In genomic region chr14:36196517-36196916, GRCm38 (mm10) we compare ENCODE assay signal across 25 mouse cellular contexts.
A peak's percentile ranks its signal among the peaks of the same experiment; 100 is the strongest.
DNase-seq lines count a peak whose midpoint lies in the region; ATAC-seq lines count a peak whose summit lies in the region.
"Had no signal": no experiment of that assay in that cellular context is flagged by ENCODE, and none has a peak within 500 bp of the region (broad histone marks: within the 10 kb centered on the region; RNA-seq: fewer than 3 reads in every experiment).

No protein-coding gene starts in this region.

- no peak overlapping the region for H3K4me2 ChIP-seq in hindbrain, embryonic 11.5 days (replicated peaks; ENCODE audit: low read depth, low read length)
- no peak overlapping the region for H3K4me2 ChIP-seq in hindbrain, embryonic 16.5 days (ENCODE audit: low read length)
- no peak overlapping the region for H3K4me2 ChIP-seq in neural tube, embryonic 11.5 days (ENCODE audit: low read depth)
- no peak overlapping the region for H3K4me2 ChIP-seq in neural tube, embryonic 15.5 days
- H3K4me2 ChIP-seq: embryonic facial prominence, embryonic 13.5 days; forebrain, embryonic 12.5 days; forebrain, embryonic 15.5 days; heart, embryonic 12.5 days; heart, embryonic 15.5 days had no signal

- no peaks in the 10 kb centered on the region for H3K36me3 ChIP-seq in hindbrain, embryonic 11.5 days (ENCODE audit: control insufficient read depth, insufficient read depth, low read length)
- no peaks in the 10 kb centered on the region for H3K36me3 ChIP-seq in hindbrain, embryonic 16.5 days (ENCODE audit: control insufficient read depth, insufficient read depth, low read length)
- no peaks in the 10 kb centered on the region for H3K36me3 ChIP-seq in neural tube, embryonic 11.5 days (ENCODE audit: control insufficient read depth, insufficient read depth, low read length)
- no peaks in the 10 kb centered on the region for H3K36me3 ChIP-seq in neural tube, embryonic 15.5 days
- H3K36me3 ChIP-seq: embryonic facial prominence, embryonic 10.5 days; embryonic facial prominence, embryonic 13.5 days; forebrain, embryonic 12.5 days; forebrain, embryonic 15.5 days; heart, embryonic 12.5 days; heart, embryonic 15.5 days had no signal

- 35% methylated on average over 3 of the region's 3 CpGs for WGBS in hindbrain, embryonic 11.5 days
- WGBS in hindbrain, embryonic 16.5 days: 14% methylated on average over 3 of the region's 3 CpGs
- 38% methylated on average over 3 of the region's 3 CpGs for WGBS in neural tube, embryonic 11.5 days
- WGBS in neural tube, embryonic 15.5 days: 23% methylated on average over 3 of the region's 3 CpGs

- no peaks in the 10 kb centered on the region for H3K27me3 ChIP-seq in hindbrain, embryonic 11.5 days (ENCODE audit: control insufficient read depth, insufficient read depth, low read length)
- no peaks in the 10 kb centered on the region for H3K27me3 ChIP-seq in hindbrain, embryonic 16.5 days (replicated peaks; ENCODE audit: control insufficient read depth, insufficient read depth, low read length)
- no peaks in the 10 kb centered on the region for H3K27me3 ChIP-seq in neural tube, embryonic 11.5 days (ENCODE audit: control insufficient read depth, insufficient read depth, low read length)
- H3K27me3 ChIP-seq in neural tube, embryonic 15.5 days (replicated peaks): no peaks in the 10 kb centered on the region
- H3K27me3 ChIP-seq: embryonic facial prominence, embryonic 13.5 days; forebrain, embryonic 12.5 days; forebrain, embryonic 15.5 days; heart, embryonic 12.5 days; heart, embryonic 15.5 days had no signal

- H3K4me3 ChIP-seq in hindbrain, embryonic 11.5 days (ENCODE audit: low read depth, low read length): no peak overlapping the region
- no peak overlapping the region for H3K4me3 ChIP-seq in hindbrain, embryonic 16.5 days (ENCODE audit: low read length)
- H3K4me3 ChIP-seq in neural tube, embryonic 11.5 days (ENCODE audit: low read depth, low read length): no peak overlapping the region
- no peak overlapping the region for H3K4me3 ChIP-seq in neural tube, embryonic 15.5 days (replicated peaks)
- H3K4me3 ChIP-seq: embryonic facial prominence, embryonic 10.5 days; embryonic facial prominence, embryonic 13.5 days; erythroblast, embryonic 14.5 days; forebrain, embryonic 12.5 days; forebrain, embryonic 15.5 days; heart, embryonic 12.5 days; heart, embryonic 15.5 days had no signal

- ATAC-seq in hindbrain, embryonic 11.5 days (ENCODE audit: low FRiP score): peak; percentile 61
- ATAC-seq in hindbrain, embryonic 16.5 days: no peak
- peak; percentile 53; the same call in 1 of the 2 replicates for ATAC-seq in neural tube, embryonic 11.5 days (ENCODE audit: insufficient read depth, low FRiP score, low TSS enrichment)
- no peak for ATAC-seq in neural tube, embryonic 15.5 days (ENCODE audit: low FRiP score)
- ATAC-seq: activated CD4-positive, CD25-positive, alpha-beta regulatory T cell, adult 4 months; CD4-positive, CD25-positive, alpha-beta regulatory T cell, adult 4 months; forebrain, embryonic 15.5 days; intestine, postnatal 0 days had no signal

- no peak overlapping the region for H3K9ac ChIP-seq in hindbrain, embryonic 11.5 days (ENCODE audit: low read depth, low read length)
- H3K9ac ChIP-seq in hindbrain, embryonic 16.5 days (ENCODE audit: low read depth, low read length): no peak overlapping the region
- no peak overlapping the region for H3K9ac ChIP-seq in neural tube, embryonic 11.5 days (ENCODE audit: low read length)
- H3K9ac ChIP-seq in neural tube, embryonic 15.5 days (replicated peaks): no peak overlapping the region
- H3K9ac ChIP-seq: embryonic facial prominence, embryonic 13.5 days; forebrain, embryonic 12.5 days; forebrain, embryonic 15.5 days; heart, embryonic 12.5 days; heart, embryonic 15.5 days had no signal

- H3K27ac ChIP-seq in hindbrain, embryonic 11.5 days (ENCODE audit: low read depth, low read length): no peak overlapping the region
- no peak overlapping the region for H3K27ac ChIP-seq in hindbrain, embryonic 16.5 days (ENCODE audit: low read depth, low read length)
- H3K27ac ChIP-seq in neural tube, embryonic 11.5 days (ENCODE audit: low read depth, low read length): no peak overlapping the region
- no peak overlapping the region for H3K27ac ChIP-seq in neural tube, embryonic 15.5 days (replicated peaks)
- H3K27ac ChIP-seq: embryonic facial prominence, embryonic 10.5 days; embryonic facial prominence, embryonic 13.5 days; forebrain, embryonic 12.5 days; forebrain, embryonic 15.5 days; heart, embryonic 15.5 days had no signal

- no peaks in the 10 kb centered on the region for H3K4me1 ChIP-seq in hindbrain, embryonic 11.5 days (replicated peaks; ENCODE audit: control insufficient read depth, insufficient read depth, low read length)
- H3K4me1 ChIP-seq in hindbrain, embryonic 16.5 days (ENCODE audit: control insufficient read depth, insufficient read depth, low read depth, low read length): no peaks in the 10 kb centered on the region
- no peaks in the 10 kb centered on the region for H3K4me1 ChIP-seq in neural tube, embryonic 11.5 days (ENCODE audit: control insufficient read depth, insufficient read depth, low read length)
- H3K4me1 ChIP-seq in neural tube, embryonic 15.5 days: no peaks in the 10 kb centered on the region
- H3K4me1 ChIP-seq: embryonic facial prominence, embryonic 10.5 days; embryonic facial prominence, embryonic 13.5 days; forebrain, embryonic 15.5 days; heart, embryonic 12.5 days; heart, embryonic 15.5 days had no signal

- no peaks in the 10 kb centered on the region for H3K9me3 ChIP-seq in hindbrain, embryonic 11.5 days (ENCODE audit: control insufficient read depth, low read length)
- H3K9me3 ChIP-seq in hindbrain, embryonic 16.5 days (ENCODE audit: control insufficient read depth, low read length): no peaks in the 10 kb centered on the region
- H3K9me3 ChIP-seq in neural tube, embryonic 11.5 days (ENCODE audit: control insufficient read depth, low read length): no peaks in the 10 kb centered on the region
- no peaks in the 10 kb centered on the region for H3K9me3 ChIP-seq in neural tube, embryonic 15.5 days (replicated peaks)
- H3K9me3 ChIP-seq: embryonic facial prominence, embryonic 10.5 days; embryonic facial prominence, embryonic 13.5 days; forebrain, embryonic 12.5 days; forebrain, embryonic 15.5 days; heart, embryonic 12.5 days; heart, embryonic 15.5 days had no signal

- DNase-seq in hindbrain, embryonic 11.5 days (ENCODE audit: low spot score): peak; percentile 26
- DNase-seq in neural tube, embryonic 11.5 days (ENCODE audit: low spot score): peak; percentile 34
- DNase-seq in embryo, embryonic 10.5 days (ENCODE audit: low spot score): peak; percentile 22
- peak; percentile 89 for DNase-seq in retina, postnatal 1 day
- DNase-seq in natural killer cell, adult 2 months (ENCODE audit: low spot score in 2 of 2): no peak
- DNase-seq in spleen, postnatal 36 days (ENCODE audit: low spot score in 2 of 2): no peak
- DNase-seq: adrenal gland, adult 8-10 months; adrenal gland, postnatal 25 days; cerebellum, adult 18-20 months; cerebellum, adult 9-10 months; cerebellum, postnatal 25 days; gastrocnemius, postnatal 25 days; heart, adult 18-20 months had no signal

Comparison
In these comparisons a context has a peak if more than half of its experiments do, and no peak if none do; other contexts are left out.
1. ATAC-seq: peak in hindbrain, embryonic 11.5 days (single experiment) and neural tube, embryonic 11.5 days (single experiment); none in hindbrain, embryonic 16.5 days (single experiment) and neural tube, embryonic 15.5 days (single experiment).
2. DNase-seq: peak in hindbrain, embryonic 11.5 days (single experiment), neural tube, embryonic 11.5 days (single experiment), embryo, embryonic 10.5 days (single experiment) and retina, postnatal 1 day (single experiment); none in natural killer cell, adult 2 months (0 of 2) and spleen, postnatal 36 days (0 of 2).